Mouse (Mus musculus) frontal cortex, postnatal 14 days (tissue): ENCODE data around the gene Fbxo48.

Experiments used
- DNase-seq, 2 experiments: peaks; one replicate each; pipeline ENCODE4 v3.0.0; 2022; ENCODE audit warnings: low spot score in 2 of 2

Gene Fbxo48

GRCm38 (mm10) chr11:16969650-16970049 is 18.5 kb downstream of the Fbxo48 start:
- DNase-seq = no peak

GRCm38 (mm10) chr11:16972027-16972426 is 20.9 kb downstream of the Fbxo48 start:
- DNase-seq = no peak

GRCm38 (mm10) chr11:16973086-16973485 is 21.9 kb downstream of the Fbxo48 start:
- DNase-seq = no peak

GRCm38 (mm10) chr11:16976937-16977336 is 25.8 kb downstream of the Fbxo48 start:
- no peak for DNase-seq

GRCm38 (mm10) chr11:16977611-16978010 is 26.4 kb downstream of the Fbxo48 start:
- no peak for DNase-seq

DNA sequence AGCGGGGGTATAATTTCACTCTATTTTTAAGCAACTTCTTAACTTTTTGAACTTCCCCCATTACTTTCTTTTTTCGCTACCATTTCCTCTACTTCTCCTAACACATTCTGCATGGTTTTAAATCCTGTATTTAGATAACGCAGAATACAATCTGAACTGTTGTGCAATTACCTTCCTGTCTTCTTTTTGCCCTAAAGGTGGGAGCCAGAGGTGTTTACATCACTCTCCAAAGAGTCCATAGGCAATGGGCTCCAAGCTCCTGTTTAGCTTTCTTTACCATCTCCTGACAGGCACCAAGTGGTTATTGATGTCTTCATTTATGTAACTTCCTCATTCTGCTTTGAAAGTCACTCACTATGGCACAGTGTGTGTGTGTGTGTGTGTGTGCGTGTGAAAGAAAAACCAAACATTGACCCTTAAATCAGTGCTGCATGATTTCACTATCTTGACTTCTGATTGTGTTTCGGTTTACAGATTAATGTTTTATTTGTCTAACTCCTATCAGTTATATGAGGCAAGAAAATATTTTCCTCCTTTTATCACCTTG is 27.1 kb downstream of the Fbxo48 start:
- no peak for DNase-seq

GRCm38 (mm10) chr11:16986550-16987187 is 35.5 kb downstream of the Fbxo48 start:
- no peak for DNase-seq

GRCm38 (mm10) chr11:16987745-16988328 is 36.7 kb downstream of the Fbxo48 start:
- no peak for DNase-seq

DNA sequence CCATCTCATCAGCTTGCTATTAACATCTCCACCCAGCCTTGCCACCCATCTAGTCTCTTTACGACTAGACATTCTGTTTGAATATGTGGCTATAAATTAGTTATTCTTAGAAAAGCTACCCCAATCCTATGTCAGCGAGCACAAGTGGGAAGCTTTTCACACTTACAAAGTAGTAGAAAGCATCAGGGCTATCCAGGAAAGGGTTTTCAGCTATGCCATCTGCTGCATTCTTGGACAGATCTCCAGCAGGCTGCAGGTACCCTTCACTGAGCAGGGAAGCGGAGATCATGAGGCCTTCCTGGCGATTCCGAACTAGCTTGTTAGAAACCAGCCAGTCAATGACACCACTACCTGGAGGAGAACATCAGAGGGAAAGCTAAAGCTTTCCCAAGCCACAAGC is 38.7 kb downstream of the Fbxo48 start:
- DNase-seq = no peak

- no peak for DNase-seq
Measured at GRCm38 (mm10) chr11:16992880-16993279, 41.7 kb downstream of the Fbxo48 start.

DNA sequence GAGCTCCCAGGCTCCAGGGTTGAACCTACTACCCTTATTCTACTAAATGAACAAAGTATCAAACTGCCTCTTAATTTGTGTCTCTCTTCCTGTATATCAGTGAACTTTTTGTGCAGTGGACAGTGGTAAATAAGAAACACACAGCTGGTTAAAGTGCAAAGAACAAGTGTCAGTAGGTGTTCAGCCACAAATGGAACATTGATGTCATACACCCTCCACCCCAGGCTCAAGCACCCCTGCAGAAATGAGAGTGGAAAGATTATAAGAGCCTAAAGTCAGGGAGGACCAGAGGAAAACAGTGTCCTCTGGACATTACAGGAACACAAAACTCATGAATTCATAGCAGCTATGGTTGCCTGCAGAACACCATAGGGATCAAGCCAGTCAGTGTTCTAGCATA is 45.6 kb downstream of the Fbxo48 start:
- no peak for DNase-seq

DNA sequence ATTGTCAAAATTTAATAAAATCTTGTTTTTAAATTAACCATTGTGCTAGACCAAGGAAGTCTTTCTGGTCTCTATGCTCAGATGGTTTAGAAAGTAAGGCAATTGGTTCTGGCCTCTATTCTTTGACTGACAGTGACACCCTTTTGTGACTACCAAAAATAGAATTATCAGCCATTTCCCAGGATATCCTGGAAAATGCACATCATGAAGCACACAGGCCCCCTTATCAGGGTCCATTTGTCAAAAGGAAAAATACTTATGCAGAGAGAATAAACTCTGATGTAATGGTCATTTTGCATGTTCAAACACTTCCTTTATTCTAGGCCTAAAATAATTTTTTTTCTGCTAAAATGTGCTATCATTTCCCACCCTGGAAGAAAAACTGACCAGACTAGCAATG is 46.3 kb downstream of the Fbxo48 start:
- no peak for DNase-seq

DNA sequence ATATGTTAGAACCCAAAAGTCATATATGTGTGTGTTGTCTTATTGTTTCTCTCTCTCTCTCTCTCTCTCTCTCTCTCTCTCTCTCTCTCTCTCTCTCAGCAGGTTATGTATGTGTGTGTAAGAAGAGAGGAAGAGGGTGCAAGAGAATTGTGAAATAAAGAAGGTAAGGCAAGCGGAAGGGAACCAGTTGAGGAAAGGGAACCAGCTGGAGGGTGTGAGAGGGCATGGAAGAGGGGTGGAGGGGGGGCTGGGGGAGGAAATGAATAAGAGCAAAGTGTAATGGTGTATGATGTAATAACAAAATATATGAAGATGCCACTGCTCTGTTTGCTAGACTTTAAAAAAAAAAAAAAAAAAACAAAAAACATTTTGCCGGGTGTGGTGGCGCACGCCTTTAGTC is 48.2 kb downstream of the Fbxo48 start:
- DNase-seq = no peak

- DNase-seq = no peak
Measured at GRCm38 (mm10) chr11:16999933-17000332, 48.8 kb downstream of the Fbxo48 start.

- DNase-seq = no peak
Measured at GRCm38 (mm10) chr11:17000353-17001334, 49.5 kb downstream of the Fbxo48 start.

GRCm38 (mm10) chr11:17002739-17003373 is 51.7 kb downstream of the Fbxo48 start:
- no peak for DNase-seq

GRCm38 (mm10) chr11:17003757-17004156 is 52.6 kb downstream of the Fbxo48 start:
- no peak for DNase-seq
